19 mouse cellular contexts compared by ENCODE assay signal in the genomic region with DNA sequence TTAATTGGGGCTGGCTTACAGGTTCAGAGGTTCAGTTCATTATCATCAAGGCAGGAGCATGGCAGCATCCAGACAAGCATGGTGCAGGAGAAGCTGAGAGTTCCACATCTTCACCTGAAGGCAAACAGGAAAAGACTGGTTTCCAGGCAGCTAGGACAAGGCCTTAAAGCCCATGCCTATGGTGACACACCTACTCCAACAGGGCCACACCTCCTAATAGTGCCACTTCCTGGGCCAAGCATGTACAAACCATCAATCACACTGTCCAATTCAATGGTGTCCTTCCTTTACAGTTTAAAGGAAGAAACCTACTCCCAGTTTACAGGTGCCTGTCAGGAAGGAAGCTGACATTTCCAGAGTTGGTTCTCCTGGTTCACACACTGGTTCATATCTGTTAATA.
DNase-seq lines count a peak whose midpoint lies in the region; ATAC-seq and TF ChIP-seq lines count a peak whose summit lies in the region.
"Had no signal": no experiment of that assay in that cellular context is flagged by ENCODE, and none has a peak within 500 bp of the region (broad histone marks: within the 10 kb centered on the region; RNA-seq: fewer than 3 reads in every experiment).

No protein-coding gene starts in this region.

- peaks cover 10% of the 10 kb centered on the region; the same call in 1 of the 2 replicates for H3K4me1 ChIP-seq in intestine, embryonic 16.5 days (ENCODE audit: control insufficient read depth, insufficient read depth, low read length)
- peaks cover 6% of the 10 kb centered on the region; the same call in 1 of the 2 replicates for H3K4me1 ChIP-seq in intestine, embryonic 15.5 days (replicated peaks)
- H3K4me1 ChIP-seq in stomach, embryonic 16.5 days (ENCODE audit: control insufficient read depth, insufficient read depth, low read length): peaks cover 11% of the 10 kb centered on the region
- no peaks in the 10 kb centered on the region for H3K4me1 ChIP-seq in forebrain, embryonic 13.5 days
- H3K4me1 ChIP-seq: embryonic facial prominence, embryonic 10.5 days; embryonic facial prominence, embryonic 12.5 days had no signal

- no peak overlapping the region for H3K4me3 ChIP-seq in intestine, embryonic 16.5 days (ENCODE audit: low read length)
- no peak overlapping the region for H3K4me3 ChIP-seq in intestine, embryonic 15.5 days (replicated peaks)
- H3K4me3 ChIP-seq in left cerebral cortex, adult 2 months: no peak overlapping the region
- no peak overlapping the region for H3K4me3 ChIP-seq in stomach, embryonic 16.5 days (replicated peaks; ENCODE audit: low read length)
- no peak overlapping the region for H3K4me3 ChIP-seq in forebrain, embryonic 13.5 days
- H3K4me3 ChIP-seq: embryonic facial prominence, embryonic 10.5 days; embryonic facial prominence, embryonic 12.5 days had no signal

- H3K27ac ChIP-seq in intestine, embryonic 16.5 days (ENCODE audit: low read length): no peak overlapping the region
- no peak overlapping the region for H3K27ac ChIP-seq in intestine, embryonic 15.5 days
- peak overlapping the region; percentile 55 for H3K27ac ChIP-seq in left cerebral cortex, adult 2 months
- no peak overlapping the region for H3K27ac ChIP-seq in stomach, embryonic 16.5 days (ENCODE audit: low read length)
- H3K27ac ChIP-seq in forebrain, embryonic 13.5 days: no peak overlapping the region
- H3K27ac ChIP-seq: embryonic facial prominence, embryonic 10.5 days; embryonic facial prominence, embryonic 12.5 days had no signal

- H3K27me3 ChIP-seq in intestine, embryonic 16.5 days (replicated peaks; ENCODE audit: control insufficient read depth, insufficient read depth, low read length): no peaks in the 10 kb centered on the region
- H3K27me3 ChIP-seq in intestine, embryonic 15.5 days (replicated peaks): no peaks in the 10 kb centered on the region
- no peaks in the 10 kb centered on the region for H3K27me3 ChIP-seq in stomach, embryonic 16.5 days (ENCODE audit: control insufficient read depth, insufficient read depth, low read length)
- H3K27me3 ChIP-seq in forebrain, embryonic 13.5 days: no peaks in the 10 kb centered on the region
- H3K27me3 ChIP-seq: embryonic facial prominence, embryonic 12.5 days; Patski had no signal

- no peak for DNase-seq in left cerebral cortex, adult 2 months (ENCODE audit: extremely low spot score in 1 of 2, low spot score in 2 of 2)
- DNase-seq in left cerebral cortex, postnatal 4 days: no peak
- no peak for DNase-seq in testis, postnatal 14 days (ENCODE audit: low spot score)
- DNase-seq: adrenal gland, adult 8-10 months; adrenal gland, postnatal 14 days; adrenal gland, postnatal 36 days; B cell, adult 2 months had no signal

- H3K36me3 ChIP-seq in intestine, embryonic 16.5 days (ENCODE audit: control insufficient read depth, insufficient read depth, low read length): no peaks in the 10 kb centered on the region
- H3K36me3 ChIP-seq in intestine, embryonic 15.5 days: no peaks in the 10 kb centered on the region
- H3K36me3 ChIP-seq in stomach, embryonic 16.5 days (ENCODE audit: control insufficient read depth, insufficient read depth, low read length): no peaks in the 10 kb centered on the region
- H3K36me3 ChIP-seq in forebrain, embryonic 13.5 days (ENCODE audit: poor library complexity, severe bottlenecking): no peaks in the 10 kb centered on the region
- H3K36me3 ChIP-seq: embryonic facial prominence, embryonic 10.5 days; embryonic facial prominence, embryonic 12.5 days; G1E had no signal

- no peaks in the 10 kb centered on the region for H3K9me3 ChIP-seq in intestine, embryonic 16.5 days (ENCODE audit: control insufficient read depth, low read length)
- H3K9me3 ChIP-seq in intestine, embryonic 15.5 days: no peaks in the 10 kb centered on the region
- no peaks in the 10 kb centered on the region for H3K9me3 ChIP-seq in stomach, embryonic 16.5 days (replicated peaks; ENCODE audit: control insufficient read depth, low read length)
- H3K9me3 ChIP-seq in forebrain, embryonic 13.5 days (replicated peaks): no peaks in the 10 kb centered on the region
- H3K9me3 ChIP-seq: embryonic facial prominence, embryonic 10.5 days; embryonic facial prominence, embryonic 12.5 days; G1E had no signal

- ATAC-seq in intestine, embryonic 16.5 days: 0 out of 2 replicates have a peak, but pooled peaks have one; percentile 34
- ATAC-seq in intestine, embryonic 15.5 days: no peak
- ATAC-seq in stomach, embryonic 16.5 days (ENCODE audit: insufficient read depth, low FRiP score): peak; percentile 73; the same call in 1 of the 2 replicates
- no peak for ATAC-seq in forebrain, embryonic 13.5 days
- ATAC-seq: activated CD4-positive, CD25-positive, alpha-beta regulatory T cell, adult 4 months; CD4-positive, CD25-positive, alpha-beta regulatory T cell, adult 4 months; forebrain, embryonic 14.5 days; forebrain, embryonic 16.5 days; Patski had no signal

- H3K9ac ChIP-seq in intestine, embryonic 16.5 days (ENCODE audit: low read depth, low read length): no peak overlapping the region
- H3K9ac ChIP-seq in intestine, embryonic 15.5 days: no peak overlapping the region
- H3K9ac ChIP-seq in stomach, embryonic 16.5 days (ENCODE audit: low read length): no peak overlapping the region
- H3K9ac ChIP-seq in forebrain, embryonic 13.5 days: no peak overlapping the region
- H3K9ac ChIP-seq: embryonic facial prominence, embryonic 12.5 days had no signal

- intact Hi-C loops in left cerebral cortex, adult 2 months (cut with DNase I): no loop called here
- intact Hi-C loops in left cerebral cortex, postnatal 4 days (cut with DNase I): loop anchor here (10.0 kb wide), 1 partner anchor 101 kb away; a partner anchor contains a TSS

- no peak for TF ChIP-seq CTCF in left cerebral cortex, adult 2 months (IDR thresholded peaks at IDR 0.05)

- no peak overlapping the region for H3K4me2 ChIP-seq in intestine, embryonic 16.5 days (ENCODE audit: low read depth, low read length)
- no peak overlapping the region for H3K4me2 ChIP-seq in intestine, embryonic 15.5 days (replicated peaks)
- no peak overlapping the region for H3K4me2 ChIP-seq in stomach, embryonic 16.5 days (ENCODE audit: low read depth, low read length)
- H3K4me2 ChIP-seq in forebrain, embryonic 13.5 days: no peak overlapping the region
- H3K4me2 ChIP-seq: embryonic facial prominence, embryonic 12.5 days had no signal

Comparison
In these comparisons a context has a peak if more than half of its experiments do, and no peak if none do; other contexts are left out.
1. ATAC-seq: peak in intestine, embryonic 16.5 days (single experiment) and stomach, embryonic 16.5 days (single experiment); none in intestine, embryonic 15.5 days (single experiment) and forebrain, embryonic 13.5 days (single experiment).